In genomic region chr15:11116303-11116702, GRCm38 (mm10) we compare ENCODE assay signal across 12 mouse cellular contexts. TPM values are rescaled to one million over a fixed set of nuclear protein-coding genes. Genes with fewer than 3 reads are reported as not detected.
A peak's percentile ranks its signal among the peaks of the same experiment; 100 is the strongest.
DNase-seq lines count a peak whose midpoint lies in the region; ATAC-seq and TF ChIP-seq lines count a peak whose summit lies in the region.
"Had no signal": no experiment of that assay in that cellular context is flagged by ENCODE, and none has a peak within 500 bp of the region (broad histone marks: within the 10 kb centered on the region; RNA-seq: fewer than 3 reads in every experiment).

No protein-coding gene starts in this region.

- H3K4me1 ChIP-seq in heart, postnatal 0 days (ENCODE audit: control insufficient read depth, insufficient read depth), result no peaks in the 10 kb centered on the region
- peaks cover 11% of the 10 kb centered on the region; the same call in 1 of the 2 replicates for H3K4me1 ChIP-seq in lung, embryonic 15.5 days
- H3K4me1 ChIP-seq in liver, embryonic 11.5 days (replicated peaks; ENCODE audit: control insufficient read depth, insufficient read depth, low read length), result no peaks in the 10 kb centered on the region
- peaks cover 3% of the 10 kb centered on the region for H3K4me1 ChIP-seq in limb, embryonic 10.5 days
- H3K4me1 ChIP-seq: megakaryocyte, embryonic 14.5 days; neural tube, embryonic 12.5 days had no signal

- DNase-seq in cerebellum, adult 9-11 months, result peak; percentile 3
- peak; percentile 97 for DNase-seq in adipocyte (ENCODE audit: low spot score)
- no peak for DNase-seq in heart, postnatal 0 days (ENCODE audit: low spot score)
- no peak for DNase-seq in liver, embryonic 11.5 days (ENCODE audit: low spot score)
- no peak for DNase-seq in thymus, postnatal 0 days (ENCODE audit: low spot score)
- no peak for DNase-seq in limb, embryonic 10.5 days (ENCODE audit: low spot score)

- H3K9me3 ChIP-seq in heart, postnatal 0 days (replicated peaks; ENCODE audit: control insufficient read depth, low read length), result no peaks in the 10 kb centered on the region
- no peaks in the 10 kb centered on the region for H3K9me3 ChIP-seq in lung, embryonic 15.5 days
- H3K9me3 ChIP-seq in liver, embryonic 11.5 days (ENCODE audit: control insufficient read depth, low read length), result no peaks in the 10 kb centered on the region
- no peaks in the 10 kb centered on the region for H3K9me3 ChIP-seq in limb, embryonic 10.5 days (replicated peaks)
- H3K9me3 ChIP-seq: megakaryocyte, embryonic 14.5 days; neural tube, embryonic 12.5 days had no signal

- WGBS in heart, postnatal 0 days, result 56% methylated on average over 2 of the region's 2 CpGs
- WGBS in lung, embryonic 15.5 days, result 48% methylated on average over 2 of the region's 2 CpGs
- WGBS in liver, embryonic 11.5 days, result 75% methylated on average over 2 of the region's 2 CpGs
- 81% methylated on average over 2 of the region's 2 CpGs for WGBS in limb, embryonic 10.5 days

- H3K9ac ChIP-seq in heart, postnatal 0 days (replicated peaks; ENCODE audit: low read depth, low read length), result no peak overlapping the region
- H3K9ac ChIP-seq in lung, embryonic 15.5 days, result no peak overlapping the region
- no peak overlapping the region for H3K9ac ChIP-seq in liver, embryonic 11.5 days (ENCODE audit: low read depth, low read length)
- H3K9ac ChIP-seq: neural tube, embryonic 12.5 days had no signal

- ATAC-seq in cerebellum, adult (ENCODE audit: insufficient number of reproducible peaks, low FRiP score, low TSS enrichment), result no peak
- ATAC-seq in heart, postnatal 0 days (ENCODE audit: insufficient read depth, low read depth), result peak; percentile 53; the same call in 1 of the 2 replicates
- ATAC-seq in lung, embryonic 15.5 days (ENCODE audit: borderline replicate concordance, extremely low read depth, low FRiP score, low TSS enrichment), result peak; percentile 64; the same call in 1 of the 2 replicates
- no peak for ATAC-seq in liver, embryonic 11.5 days (replicated peaks; ENCODE audit: low FRiP score)
- ATAC-seq: Patski had no signal

- H3K27me3 ChIP-seq in heart, postnatal 0 days (ENCODE audit: control insufficient read depth, insufficient read depth, low read length), result no peaks in the 10 kb centered on the region
- H3K27me3 ChIP-seq in lung, embryonic 15.5 days, result no peaks in the 10 kb centered on the region
- H3K27me3 ChIP-seq in liver, embryonic 11.5 days (replicated peaks; ENCODE audit: control insufficient read depth, insufficient read depth, low read length), result no peaks in the 10 kb centered on the region
- H3K27me3 ChIP-seq in limb, embryonic 10.5 days (ENCODE audit: low read depth, poor library complexity, severe bottlenecking), result no peaks in the 10 kb centered on the region
- H3K27me3 ChIP-seq: megakaryocyte, embryonic 14.5 days; neural tube, embryonic 12.5 days had no signal

- no peak for TF ChIP-seq EP300 in heart, postnatal 0 days (IDR thresholded peaks at IDR 0.05; ENCODE audit: low read depth)

- H3K4me2 ChIP-seq in heart, postnatal 0 days (ENCODE audit: low read depth, low read length), result no peak overlapping the region
- H3K4me2 ChIP-seq in lung, embryonic 15.5 days, result no peak overlapping the region
- H3K4me2 ChIP-seq in liver, embryonic 11.5 days, result no peak overlapping the region
- H3K4me2 ChIP-seq: neural tube, embryonic 12.5 days had no signal

- H3K4me3 ChIP-seq in heart, postnatal 0 days (ENCODE audit: low read depth, low read length), result no peak overlapping the region
- no peak overlapping the region for H3K4me3 ChIP-seq in lung, embryonic 15.5 days
- H3K4me3 ChIP-seq in liver, embryonic 11.5 days (ENCODE audit: low read depth, low read length), result no peak overlapping the region
- no peak overlapping the region for H3K4me3 ChIP-seq in limb, embryonic 10.5 days
- H3K4me3 ChIP-seq: erythroblast, embryonic 14.5 days; megakaryocyte, embryonic 14.5 days; neural tube, embryonic 12.5 days had no signal

- H3K36me3 ChIP-seq in heart, postnatal 0 days (replicated peaks; ENCODE audit: control insufficient read depth, insufficient read depth, low read length), result no peaks in the 10 kb centered on the region
- no peaks in the 10 kb centered on the region for H3K36me3 ChIP-seq in lung, embryonic 15.5 days
- no peaks in the 10 kb centered on the region for H3K36me3 ChIP-seq in liver, embryonic 11.5 days (ENCODE audit: control insufficient read depth, insufficient read depth, low read length)
- no peaks in the 10 kb centered on the region for H3K36me3 ChIP-seq in limb, embryonic 10.5 days
- H3K36me3 ChIP-seq: neural tube, embryonic 12.5 days had no signal

- no peak for TF ChIP-seq CTCF in heart, postnatal 0 days (IDR thresholded peaks at IDR 0.05; ENCODE audit: low read depth)

- H3K27ac ChIP-seq in heart, postnatal 0 days (ENCODE audit: low read depth), result peak overlapping the region; percentile 22; the same call in 1 of the 2 replicates
- H3K27ac ChIP-seq in lung, embryonic 15.5 days, result no peak overlapping the region
- no peak overlapping the region for H3K27ac ChIP-seq in liver, embryonic 11.5 days (ENCODE audit: low read depth, low read length)
- no peak overlapping the region for H3K27ac ChIP-seq in limb, embryonic 10.5 days
- H3K27ac ChIP-seq: neural tube, embryonic 12.5 days had no signal

RNA-seq across cellular contexts. Expression of gene Adamts12, which starts 51.7 kb away (rescaled TPM):
- total RNA-seq in heart, postnatal 0 days (2014; rRNA removed; ENCODE audit: low replicate concordance), result 5.4 and 6.4 TPM in 2 replicates
- polyA plus RNA-seq in heart, postnatal 0 days (2015; fragmentation: Nextera tagmentation; extraction: Ambion mirVana), result 1.1 and 1.2 TPM in 2 replicates
- 3.6 and 4.1 TPM in 2 replicates for polyA plus RNA-seq in lung, embryonic 15.5 days (2015; fragmentation: Nextera tagmentation; extraction: Ambion mirVana)
- polyA plus RNA-seq in liver, embryonic 11.5 days (2014; fragmentation: Nextera tagmentation; extraction: Ambion mirVana), result 1.4 TPM in 2 replicates
- 0.39 and 0.48 TPM in 2 replicates for polyA plus RNA-seq in thymus, postnatal 0 days (2015; fragmentation: Nextera tagmentation; extraction: Ambion mirVana)
- 1.0 and 1.6 TPM in 2 replicates for polyA plus RNA-seq in limb, embryonic 10.5 days (2016; fragmentation: Nextera tagmentation; extraction: Ambion mirVana)

Comparison
In these comparisons a context has a peak if more than half of its experiments do, and no peak if none do; other contexts are left out.
1. DNase-seq: peak in cerebellum, adult 9-11 months (single experiment) and adipocyte (single experiment); none in heart, postnatal 0 days (single experiment), liver, embryonic 11.5 days (single experiment), thymus, postnatal 0 days (single experiment) and limb, embryonic 10.5 days (single experiment).
2. ATAC-seq: peak in heart, postnatal 0 days (single experiment) and lung, embryonic 15.5 days (single experiment); none in cerebellum, adult (single experiment) and liver, embryonic 11.5 days (single experiment).